Mouse (Mus musculus): ENCODE data around the gene Gm26897. TPM values are rescaled to one million over a fixed set of nuclear protein-coding genes. Genes with fewer than 3 reads are reported as not detected.

The Gm26897 gene
- polyA plus RNA-seq, 1 experiment from 2014 or later = not detected

- Histone ChIP-seq H3K4me2 (replicated peaks) (no peak overlapping the region), H3K4me1 (no peaks in the 10 kb centered on the region), H3K9me3 (no peaks in the 10 kb centered on the region), H3K9ac (no peak overlapping the region), H3K36me3 (no peaks in the 10 kb centered on the region), H3K4me3 (no peak overlapping the region), H3K27ac (no peak overlapping the region), H3K27me3 (0 out of 2 replicates have a peak, but pooled peaks cover 2% of the 10 kb centered on the region)
- WGBS = 86% methylated on average over 10 of the region's 10 CpGs
- ATAC-seq (ENCODE audit: low FRiP score, low read depth) = no peak
Observed at GRCm38 (mm10) chr5:111779776-111780485, 46.2 kb downstream of the Gm26897 start.
